Mouse (Mus musculus) lung, adult 2 months (tissue): ENCODE measurements at regions not wholly inside any gene's neighbourhood (a gene's known extent, or its start where the extent isn't known, plus 50 kb on each side); places are given as distances from the start of the nearest gene placed in this dataset.
"Not testable (repeated sequence)": the region's sequence is repeated elsewhere in the genome, so short reads cannot be mapped to it uniquely, and the experiment has no call there.

Experiments used
- CTCF ChIP-seq: fragments of 200-500 bp; IDR thresholded peaks from 2 replicates; pipeline ENCODE4 v1.5.1; 2011; ENCODE audit warnings: mild to moderate bottlenecking, low read length, control low read depth; ENCODE audit not compliant: insufficient read depth
- POLR2A ChIP-seq: fragments of 200-500 bp; IDR thresholded peaks from 2 replicates; pipeline ENCODE4 v1.6.1; 2011; ENCODE audit warnings: low read depth, mild to moderate bottlenecking, control low read depth, low read length, borderline replicate concordance; ENCODE audit errors: extremely low read depth

DNA sequence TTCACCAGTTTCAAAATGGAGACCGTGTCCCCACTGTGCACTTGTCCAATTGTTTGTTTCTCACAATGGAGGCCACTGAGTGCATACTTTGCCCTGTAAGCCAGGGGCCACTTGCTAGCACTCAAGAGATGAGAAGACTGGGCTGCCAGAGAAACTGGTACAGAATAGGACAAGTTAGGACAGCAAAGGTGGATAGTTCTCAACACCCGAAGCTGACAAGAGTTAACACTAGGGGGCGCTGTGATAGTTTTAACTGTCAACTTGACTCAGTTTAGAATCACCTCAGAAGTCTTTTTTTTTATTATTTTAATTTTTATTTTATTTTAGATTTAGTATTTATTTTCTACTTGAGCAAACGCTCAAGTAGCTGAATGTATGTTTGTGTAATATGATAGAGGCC lies 188.2 kb upstream of the Asap2 start:
- TF ChIP-seq POLR2A, CTCF: not testable (repeated sequence)
